Mouse (Mus musculus): ENCODE measurements around the gene Kif23. TPM values are rescaled to one million over a fixed set of nuclear protein-coding genes. Genes with fewer than 3 reads are reported as not detected.
A peak's percentile ranks its signal among the peaks of the same experiment; 100 is the strongest.

The Kif23 gene
- polyA plus RNA-seq, 1 experiment from 2014 or later = 122 TPM

- ATAC-seq (ENCODE audit: low FRiP score, low TSS enrichment) = no peak
- Histone ChIP-seq H3K4me2 (replicated peaks; ENCODE audit: low read depth, low read length) (no peak overlapping the region), H3K27me3 (ENCODE audit: insufficient read depth, low read length) (no peaks in the 10 kb centered on the region), H3K9me3 (ENCODE audit: low read length) (no peaks in the 10 kb centered on the region), H3K27ac (ENCODE audit: low read length) (no peak overlapping the region), H3K36me3 (ENCODE audit: insufficient read depth, low read length) (no peaks in the 10 kb centered on the region), H3K4me3 (ENCODE audit: low read length) (no peak overlapping the region), H3K4me1 (ENCODE audit: insufficient read depth, low read length) (peaks cover 9% of the 10 kb centered on the region; the same call in 1 of the 2 replicates), H3K9ac (replicated peaks; ENCODE audit: low read length) (no peak overlapping the region)
- 76% methylated on average over 7 of the region's 7 CpGs for WGBS
Observed at GRCm38 (mm10) chr9:61952241-61952640, 5.7 kb upstream of the Kif23 start.

GRCm38 (mm10) chr9:61947402-61948346 is 1.1 kb upstream of the Kif23 start:
- Histone ChIP-seq H3K27ac (ENCODE audit: low read length) (peak overlapping the region; percentile 60; the same call in 1 of the 2 replicates), H3K9ac (replicated peaks; ENCODE audit: low read length) (peak overlapping the region; percentile 64), H3K9me3 (ENCODE audit: low read length) (no peaks in the 10 kb centered on the region), H3K4me2 (replicated peaks; ENCODE audit: low read depth, low read length) (peak overlapping the region; percentile 76), H3K36me3 (ENCODE audit: insufficient read depth, low read length) (peaks cover 6% of the 10 kb centered on the region; the same call in 1 of the 2 replicates), H3K27me3 (ENCODE audit: insufficient read depth, low read length) (no peaks in the 10 kb centered on the region), H3K4me3 (ENCODE audit: low read length) (peak overlapping the region; percentile 77), H3K4me1 (ENCODE audit: insufficient read depth, low read length) (peaks cover 13% of the 10 kb centered on the region; the same call in 1 of the 2 replicates)
- peak; percentile 81 for ATAC-seq (ENCODE audit: low FRiP score, low TSS enrichment)
- WGBS = 4% methylated on average over 24 of the region's 24 CpGs

- Histone ChIP-seq H3K9me3 (ENCODE audit: low read length) (no peaks in the 10 kb centered on the region), H3K4me3 (ENCODE audit: low read length) (peak overlapping the region; percentile 77), H3K27ac (ENCODE audit: low read length) (peak overlapping the region; percentile 85), H3K9ac (replicated peaks; ENCODE audit: low read length) (peak overlapping the region; percentile 81), H3K4me2 (replicated peaks; ENCODE audit: low read depth, low read length) (peak overlapping the region; percentile 76), H3K4me1 (ENCODE audit: insufficient read depth, low read length) (peaks cover 13% of the 10 kb centered on the region; the same call in 1 of the 2 replicates), H3K36me3 (ENCODE audit: insufficient read depth, low read length) (peaks cover 14% of the 10 kb centered on the region; the same call in 1 of the 2 replicates), H3K27me3 (ENCODE audit: insufficient read depth, low read length) (no peaks in the 10 kb centered on the region)
- under 1% methylated on average over 38 of the region's 38 CpGs for WGBS
- ATAC-seq (ENCODE audit: low FRiP score, low TSS enrichment) = peak; percentile 83
Observed at GRCm38 (mm10) chr9:61945973-61946611, 482 bp downstream of the Kif23 start.

- H3K4me2 ChIP-seq (replicated peaks; ENCODE audit: low read depth, low read length) = no peak overlapping the region
- H3K27ac ChIP-seq (ENCODE audit: low read length) = no peak overlapping the region
- H3K4me1 ChIP-seq (ENCODE audit: insufficient read depth, low read length) = 0 out of 2 replicates have a peak, but pooled peaks cover 3% of the 10 kb centered on the region
- 92% methylated on average over 3 of the region's 3 CpGs for WGBS
- no peaks in the 10 kb centered on the region for H3K27me3 ChIP-seq (ENCODE audit: insufficient read depth, low read length)
- H3K9ac ChIP-seq (replicated peaks; ENCODE audit: low read length) = no peak overlapping the region
- ATAC-seq (ENCODE audit: low FRiP score, low TSS enrichment) = no peak
- H3K9me3 ChIP-seq (ENCODE audit: low read length) = no peaks in the 10 kb centered on the region
- H3K4me3 ChIP-seq (ENCODE audit: low read length) = no peak overlapping the region
- peaks cover 51% of the 10 kb centered on the region for H3K36me3 ChIP-seq (ENCODE audit: insufficient read depth, low read length)
Observed at GRCm38 (mm10) chr9:61941054-61941453, 5.5 kb downstream of the Kif23 start.

- H3K4me2 ChIP-seq (replicated peaks; ENCODE audit: low read depth, low read length) = no peak overlapping the region
- 68% methylated on average over 2 of the region's 2 CpGs for WGBS
- no peak for ATAC-seq (ENCODE audit: low FRiP score, low TSS enrichment)
- H3K4me3 ChIP-seq (ENCODE audit: low read length) = no peak overlapping the region
- H3K36me3 ChIP-seq (ENCODE audit: insufficient read depth, low read length) = peaks cover 66% of the 10 kb centered on the region
- H3K4me1 ChIP-seq (ENCODE audit: insufficient read depth, low read length) = no peaks in the 10 kb centered on the region
- no peak overlapping the region for H3K27ac ChIP-seq (ENCODE audit: low read length)
- H3K9me3 ChIP-seq (ENCODE audit: low read length) = no peaks in the 10 kb centered on the region
- no peaks in the 10 kb centered on the region for H3K27me3 ChIP-seq (ENCODE audit: insufficient read depth, low read length)
- H3K9ac ChIP-seq (replicated peaks; ENCODE audit: low read length) = no peak overlapping the region
Observed at GRCm38 (mm10) chr9:61933333-61933732, 13.2 kb downstream of the Kif23 start.

GRCm38 (mm10) chr9:61932009-61932408 is 14.6 kb downstream of the Kif23 start:
- H3K36me3 ChIP-seq (ENCODE audit: insufficient read depth, low read length) = peaks cover 65% of the 10 kb centered on the region
- no peak for ATAC-seq (ENCODE audit: low FRiP score, low TSS enrichment)
- H3K4me3 ChIP-seq (ENCODE audit: low read length) = no peak overlapping the region
- no peak overlapping the region for H3K9ac ChIP-seq (replicated peaks; ENCODE audit: low read length)
- H3K9me3 ChIP-seq (ENCODE audit: low read length) = no peaks in the 10 kb centered on the region
- H3K27ac ChIP-seq (ENCODE audit: low read length) = no peak overlapping the region
- H3K4me2 ChIP-seq (replicated peaks; ENCODE audit: low read depth, low read length) = no peak overlapping the region
- WGBS = 96% methylated on average over 3 of the region's 3 CpGs
- no peaks in the 10 kb centered on the region for H3K27me3 ChIP-seq (ENCODE audit: insufficient read depth, low read length)
- H3K4me1 ChIP-seq (ENCODE audit: insufficient read depth, low read length) = no peaks in the 10 kb centered on the region

- H3K36me3 ChIP-seq (ENCODE audit: insufficient read depth, low read length) = peaks cover 62% of the 10 kb centered on the region
- H3K9me3 ChIP-seq (ENCODE audit: low read length) = no peaks in the 10 kb centered on the region
- 89% methylated on average over 10 of the region's 10 CpGs for WGBS
- no peak overlapping the region for H3K9ac ChIP-seq (replicated peaks; ENCODE audit: low read length)
- no peak overlapping the region for H3K27ac ChIP-seq (ENCODE audit: low read length)
- no peak overlapping the region for H3K4me2 ChIP-seq (replicated peaks; ENCODE audit: low read depth, low read length)
- no peak overlapping the region for H3K4me3 ChIP-seq (ENCODE audit: low read length)
- H3K27me3 ChIP-seq (ENCODE audit: insufficient read depth, low read length) = no peaks in the 10 kb centered on the region
- no peaks in the 10 kb centered on the region for H3K4me1 ChIP-seq (ENCODE audit: insufficient read depth, low read length)
- no peak for ATAC-seq (ENCODE audit: low FRiP score, low TSS enrichment)
Observed at GRCm38 (mm10) chr9:61925086-61925660, 21.4 kb downstream of the Kif23 start.

- H3K9ac ChIP-seq (replicated peaks; ENCODE audit: low read length) = no peak overlapping the region
- H3K36me3 ChIP-seq (ENCODE audit: insufficient read depth, low read length) = peaks cover 65% of the 10 kb centered on the region
Observed at GRCm38 (mm10) chr9:61920331-61920730, 26.2 kb downstream of the Kif23 start.

DNA sequence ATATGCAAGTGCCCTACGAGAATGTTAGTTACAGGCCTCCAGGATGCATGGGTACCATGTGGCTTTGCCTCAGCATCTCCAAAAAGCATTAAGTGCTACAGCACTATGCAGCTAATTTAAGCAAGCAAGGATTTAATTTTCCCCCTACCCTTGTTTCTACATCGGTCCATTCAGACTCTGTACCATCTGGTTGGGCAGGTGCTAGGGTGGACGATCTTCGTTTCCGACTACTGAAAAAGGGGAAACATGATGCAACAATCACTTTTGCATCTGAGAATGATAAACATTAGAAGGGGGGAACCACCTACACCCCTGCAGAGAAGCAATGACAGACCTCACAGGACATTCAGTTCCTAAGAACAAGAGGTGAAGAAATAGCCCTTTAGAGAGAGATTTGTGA is 27.1 kb downstream of the Kif23 start:
- no peak overlapping the region for H3K4me2 ChIP-seq (replicated peaks; ENCODE audit: low read depth, low read length)
- no peak overlapping the region for H3K9ac ChIP-seq (replicated peaks; ENCODE audit: low read length)
- no peaks in the 10 kb centered on the region for H3K9me3 ChIP-seq (ENCODE audit: low read length)
- H3K36me3 ChIP-seq (ENCODE audit: insufficient read depth, low read length) = peaks cover 57% of the 10 kb centered on the region
- WGBS = 96% methylated on average over 5 of the region's 5 CpGs
- no peak overlapping the region for H3K4me3 ChIP-seq (ENCODE audit: low read length)
- peaks cover 6% of the 10 kb centered on the region; the same call in 1 of the 2 replicates for H3K4me1 ChIP-seq (ENCODE audit: insufficient read depth, low read length)
- no peak overlapping the region for H3K27ac ChIP-seq (ENCODE audit: low read length)
- no peaks in the 10 kb centered on the region for H3K27me3 ChIP-seq (ENCODE audit: insufficient read depth, low read length)
- ATAC-seq (ENCODE audit: low FRiP score, low TSS enrichment) = no peak

More at GRCm38 (mm10) chr9:61920331-61920730, 26.2 kb downstream of the Kif23 start:
- WGBS = 96% methylated on average over 6 of the region's 6 CpGs
- no peak overlapping the region for H3K27ac ChIP-seq (ENCODE audit: low read length)
- no peak overlapping the region for H3K4me2 ChIP-seq (replicated peaks; ENCODE audit: low read depth, low read length)
- H3K4me1 ChIP-seq (ENCODE audit: insufficient read depth, low read length) = peaks cover 2% of the 10 kb centered on the region; the same call in 1 of the 2 replicates
- H3K4me3 ChIP-seq (ENCODE audit: low read length) = no peak overlapping the region
- ATAC-seq (ENCODE audit: low FRiP score, low TSS enrichment) = no peak
- H3K27me3 ChIP-seq (ENCODE audit: insufficient read depth, low read length) = no peaks in the 10 kb centered on the region
- H3K9me3 ChIP-seq (ENCODE audit: low read length) = no peaks in the 10 kb centered on the region
